Mouse (Mus musculus) urinary bladder, postnatal 4 days (tissue): Measurements from ENCODE around the gene Mgarp.
"Not testable (repeated sequence)": the region's sequence is repeated elsewhere in the genome, so short reads cannot be mapped to it uniquely, and the experiment has no call there.

Source experiments
- DNase-seq, 2 experiments: peaks; one replicate each; pipeline ENCODE4 v3.0.0; 2021 to 2022; ENCODE audit warnings: low spot score in 2 of 2

The Mgarp gene

DNA sequence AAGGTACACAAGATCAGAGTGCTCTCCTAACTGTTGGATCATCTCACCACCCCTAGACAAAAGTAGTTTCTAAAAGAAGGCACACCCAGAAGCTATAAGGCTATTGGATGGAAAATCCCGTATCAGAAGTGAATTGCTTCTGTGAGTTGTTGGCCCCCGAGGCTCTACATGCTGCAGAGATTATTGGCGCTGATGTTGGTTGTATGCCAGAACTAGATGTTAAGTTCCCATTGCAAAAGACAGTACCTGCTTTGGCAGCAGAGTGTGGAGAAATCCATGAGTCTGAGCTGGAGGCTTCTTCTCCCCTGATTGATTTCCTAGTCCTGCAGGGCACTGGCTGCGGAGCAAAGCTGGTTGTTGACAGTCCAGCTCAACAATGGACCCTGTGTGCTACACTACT lies 28.5 kb downstream of the Mgarp start:
- no peak for DNase-seq

DNA sequence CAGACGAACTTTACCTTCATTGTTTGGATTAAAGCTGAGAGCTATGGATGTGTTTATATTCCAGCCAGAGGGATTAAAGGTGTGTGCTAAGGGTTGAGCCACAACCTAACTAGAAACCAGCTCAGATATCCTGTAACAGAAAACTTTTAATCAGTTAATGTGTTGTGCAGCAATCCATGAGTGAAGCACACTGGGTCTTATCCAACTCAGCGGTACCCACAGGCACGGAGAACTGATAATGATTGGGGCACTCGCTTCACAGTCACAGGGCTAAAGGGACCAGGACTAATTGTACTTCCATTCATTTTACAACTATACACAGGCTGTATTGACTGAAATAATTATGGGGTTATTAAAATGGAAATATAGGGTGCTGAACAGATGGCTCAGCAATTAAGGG lies 29.6 kb downstream of the Mgarp start:
- DNase-seq: no peak

DNA sequence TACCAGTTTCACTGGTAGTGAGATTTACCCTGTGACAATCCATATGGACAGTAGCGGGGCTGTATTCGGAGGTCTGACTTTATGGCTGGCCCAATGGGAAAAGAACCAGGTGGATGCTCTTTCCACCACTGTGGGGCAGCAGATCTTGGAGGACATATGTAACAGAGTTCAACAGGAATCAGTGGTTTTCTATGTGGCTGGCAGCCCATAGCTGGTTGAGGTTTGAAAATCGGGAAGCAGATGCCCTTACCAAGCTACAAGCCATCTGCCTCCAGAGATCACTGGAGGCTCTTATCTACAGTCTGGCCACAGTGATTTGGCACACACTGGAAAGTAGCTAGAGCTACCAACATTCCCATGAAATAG lies 31.0 kb downstream of the Mgarp start:
- no peak for DNase-seq

DNA sequence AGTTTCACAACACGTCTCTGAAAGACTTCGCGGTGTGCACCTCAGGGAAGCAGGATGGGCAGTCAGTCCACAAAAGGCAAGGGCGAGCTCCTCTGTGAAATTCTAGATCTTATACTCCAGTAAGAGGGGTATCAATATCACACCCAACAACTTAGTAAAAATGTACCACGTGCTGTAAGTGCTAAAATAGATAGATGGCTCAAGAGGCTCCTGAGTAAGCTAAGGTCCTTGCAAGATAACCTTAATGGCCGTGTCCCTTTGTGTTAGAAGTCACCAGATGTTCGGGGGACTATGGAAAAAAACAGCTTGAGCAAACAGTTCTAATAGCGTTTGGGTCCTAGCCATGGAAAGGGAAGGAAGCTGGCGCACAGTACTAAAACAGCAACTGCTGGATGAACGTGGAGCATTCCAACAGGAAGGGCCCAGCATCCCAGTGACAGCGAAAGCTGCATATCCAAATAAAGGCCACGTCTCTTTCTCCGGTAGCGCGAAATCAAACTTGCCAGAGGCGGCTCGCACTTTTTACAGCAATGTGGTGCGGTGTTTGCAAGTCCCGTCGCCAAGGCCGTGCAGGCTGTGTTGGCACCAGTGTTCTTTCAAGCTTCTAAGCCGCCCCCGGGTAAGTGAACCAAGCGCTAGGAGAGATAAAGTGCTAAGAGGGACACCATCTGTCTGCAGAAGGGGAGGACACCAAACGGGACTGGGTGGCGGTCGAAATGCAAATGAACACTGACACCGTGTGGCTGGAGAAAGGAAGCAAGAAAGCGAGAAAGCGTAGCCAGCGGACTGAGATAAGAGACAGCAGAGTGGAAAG lies 31.6 kb downstream of the Mgarp start:
- peak; percentile 71 to 75 for DNase-seq

DNA sequence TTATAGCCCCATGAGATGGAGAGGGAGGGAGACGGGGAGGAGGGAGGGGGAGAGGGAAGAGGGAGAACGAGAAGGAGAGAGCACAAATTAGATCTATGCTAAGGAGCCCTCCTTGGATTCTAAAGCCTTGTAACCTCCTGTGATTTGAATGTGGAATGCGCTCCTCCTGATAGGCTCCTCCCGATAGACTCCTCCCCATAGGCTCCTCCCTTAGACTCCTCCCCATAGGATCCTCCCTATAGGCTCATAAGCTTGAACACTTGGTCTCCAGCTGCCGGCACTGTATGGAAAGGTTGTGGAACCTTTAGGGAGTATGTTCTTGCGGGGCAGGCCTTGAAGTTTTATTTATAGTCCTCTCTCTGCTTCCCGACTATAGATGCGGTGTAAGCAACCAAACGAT lies 35.5 kb downstream of the Mgarp start:
- no peak for DNase-seq

DNA sequence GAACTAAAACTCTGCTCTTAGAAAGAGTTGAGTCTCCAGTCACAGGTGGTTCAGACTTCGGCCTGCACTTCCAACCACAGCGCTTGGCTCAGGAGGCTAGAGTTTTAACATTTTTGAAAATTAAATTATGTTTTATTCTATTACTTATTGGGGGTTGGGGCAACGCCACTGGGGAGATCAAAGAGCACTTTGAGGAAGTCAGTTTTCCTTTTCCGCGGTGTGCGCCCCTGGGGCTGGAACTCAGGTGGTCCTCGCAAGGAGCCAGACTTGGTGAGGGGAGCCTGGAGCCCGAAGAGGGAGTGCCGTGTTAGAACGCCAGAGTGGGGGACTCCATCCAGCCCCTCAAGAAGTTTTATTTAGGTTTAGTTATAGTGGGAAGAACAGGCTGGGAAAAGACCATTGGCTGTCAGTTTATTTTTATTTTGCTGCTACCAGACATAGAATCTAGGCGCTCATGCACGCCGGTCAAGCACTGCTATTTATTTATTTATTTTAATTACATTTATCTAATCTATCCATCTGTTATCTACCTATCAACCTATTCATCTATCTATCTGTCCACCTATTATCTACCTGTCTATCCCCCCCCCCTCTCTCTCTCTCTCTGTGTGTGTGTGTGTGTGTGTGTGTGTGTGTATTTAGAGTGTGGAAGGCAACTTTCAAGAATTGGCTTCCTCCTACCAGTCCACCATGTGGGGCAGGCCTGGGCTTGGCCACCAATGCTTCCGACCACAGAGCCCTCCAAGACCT lies 36.8 kb downstream of the Mgarp start:
- no peak for DNase-seq

DNA sequence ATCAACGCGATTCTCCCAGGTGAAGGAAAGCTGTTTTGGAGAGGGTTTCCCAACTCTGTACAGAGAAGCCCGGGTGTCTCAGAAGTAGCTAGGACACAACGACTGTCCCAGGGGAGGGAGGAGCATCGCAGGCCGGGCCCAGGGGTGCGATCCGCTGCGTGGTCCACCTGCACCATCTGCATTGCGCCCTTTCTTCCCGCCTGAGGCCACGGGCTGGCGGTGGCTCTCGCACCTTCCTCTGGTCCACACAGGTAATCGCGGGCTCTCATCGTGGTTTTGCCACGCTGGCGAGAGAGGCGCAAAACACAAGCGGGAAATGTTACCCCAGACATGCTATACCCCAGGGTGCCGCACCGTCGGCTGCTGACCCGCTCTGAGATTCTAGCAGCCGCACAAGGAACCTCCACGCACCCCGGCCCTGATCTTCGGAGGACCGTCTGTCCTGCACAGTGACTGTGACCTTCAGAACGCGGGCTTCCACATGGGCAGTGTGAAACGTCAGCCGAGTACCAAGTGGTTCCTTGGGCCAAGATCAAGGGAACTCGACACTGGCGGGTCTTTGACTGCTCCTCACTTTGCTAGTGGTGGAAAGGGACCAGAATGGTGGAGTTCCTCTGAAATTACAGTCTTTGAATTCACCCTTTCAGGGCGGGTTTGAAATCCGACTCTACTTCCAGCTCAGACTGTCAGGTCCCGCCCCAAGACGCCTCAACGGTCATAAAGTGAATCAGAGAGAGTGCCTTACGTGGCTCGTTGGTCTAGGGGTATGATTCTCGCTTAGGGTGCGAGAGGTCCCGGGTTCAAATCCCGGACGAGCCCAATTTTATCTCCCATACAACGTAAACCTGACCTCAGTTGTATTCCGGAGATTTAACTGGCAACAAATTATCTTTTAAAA lies 37.6 kb downstream of the Mgarp start:
- peak; percentile 64 to 83 for DNase-seq

DNA sequence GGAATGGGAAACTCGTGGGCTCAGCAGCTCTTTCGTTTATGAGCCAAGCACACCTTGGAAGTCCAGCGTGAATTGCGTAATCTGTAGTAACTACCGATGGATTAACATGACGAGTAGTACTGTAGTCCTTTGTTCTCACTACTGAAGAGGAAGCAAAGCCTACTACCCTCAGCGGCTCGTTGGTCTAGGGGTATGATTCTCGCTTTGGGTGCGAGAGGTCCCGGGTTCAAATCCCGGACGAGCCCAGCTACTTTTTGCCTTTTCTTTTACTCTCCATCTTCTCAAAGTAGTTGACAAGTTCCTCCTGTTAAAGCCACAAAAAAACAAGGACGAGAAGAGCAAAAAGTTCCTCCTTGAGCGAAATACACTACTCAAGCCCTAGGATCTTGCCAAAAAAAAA lies 38.4 kb downstream of the Mgarp start:
- peak; percentile 33 to 74 for DNase-seq

DNA sequence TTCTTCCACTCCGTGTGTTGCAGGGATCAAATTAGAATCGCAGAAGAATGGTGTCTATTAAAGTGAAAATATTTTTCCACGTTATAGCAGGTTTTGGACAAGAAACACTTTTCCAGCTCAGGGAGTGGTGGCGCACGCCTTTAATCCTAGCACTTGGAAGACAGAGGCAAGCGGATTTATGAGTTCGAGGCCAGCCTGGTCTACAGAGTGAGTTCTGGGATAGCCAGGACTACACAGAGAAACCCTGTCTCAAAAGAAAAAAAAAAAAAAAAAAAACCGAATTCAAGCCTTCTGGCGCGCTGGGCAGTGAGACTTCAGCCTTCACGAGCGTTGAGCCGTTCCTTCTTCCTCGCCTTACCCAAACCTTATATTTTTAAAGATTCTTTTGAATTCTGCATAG lies 38.9 kb downstream of the Mgarp start:
- no peak for DNase-seq

DNA sequence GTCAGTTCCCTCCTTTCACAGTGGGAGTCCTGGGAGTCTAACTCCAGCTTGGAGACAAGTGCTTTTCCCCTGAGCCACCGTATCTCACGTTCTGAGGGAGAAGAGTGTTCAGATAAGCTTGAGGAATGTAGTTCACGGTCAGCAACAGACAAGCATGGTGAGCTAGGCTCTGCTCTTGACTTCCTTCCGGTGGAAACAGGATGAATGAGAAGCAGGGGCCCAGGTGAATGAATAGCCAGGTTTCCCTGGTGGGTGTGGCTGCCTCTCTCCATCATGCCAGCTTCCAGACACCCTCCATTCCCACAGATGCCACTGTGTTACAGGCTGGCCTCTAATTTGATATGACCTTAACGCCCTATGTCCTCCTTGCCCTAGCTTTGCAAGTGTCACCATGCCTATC lies 39.5 kb downstream of the Mgarp start:
- no peak for DNase-seq

DNA sequence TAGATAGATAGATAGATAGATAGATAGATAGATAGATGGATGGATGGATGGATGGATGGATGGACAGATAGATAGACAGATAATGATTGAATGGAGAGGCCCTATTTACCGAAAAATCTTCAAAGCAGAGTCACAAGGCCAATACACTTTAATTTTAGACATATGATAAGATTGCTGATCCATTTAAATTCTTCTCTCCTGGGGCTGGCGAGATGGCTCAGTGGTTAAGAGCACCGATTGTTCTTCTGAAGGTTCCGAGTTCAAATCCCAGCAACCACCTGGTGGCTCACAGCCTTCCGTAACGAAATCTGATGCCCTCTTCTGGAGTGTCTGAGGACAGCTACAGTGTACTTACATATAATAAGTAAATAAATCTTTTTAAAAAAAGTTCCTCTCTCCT lies 41.6 kb downstream of the Mgarp start:
- DNase-seq: not testable (repeated sequence)

DNA sequence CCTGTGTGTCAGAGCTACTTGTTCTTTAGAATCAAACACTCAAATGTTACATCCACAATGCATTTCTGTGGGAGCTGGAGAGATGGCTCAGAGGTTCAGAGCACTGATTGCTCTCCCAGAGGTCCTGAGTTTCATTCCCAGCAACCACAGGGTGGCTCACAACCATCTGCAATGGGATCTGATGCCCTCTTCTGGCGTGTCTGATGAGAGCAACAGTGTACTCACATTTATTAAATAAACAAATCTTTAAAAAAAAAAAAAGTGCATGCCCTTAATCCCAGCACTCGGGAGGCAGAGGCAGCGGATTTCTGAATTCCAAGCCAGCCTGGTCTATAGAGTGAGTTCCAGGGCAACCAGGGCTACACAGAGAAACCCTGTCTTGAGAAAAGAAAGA lies 42.5 kb downstream of the Mgarp start:
- DNase-seq: no peak

DNA sequence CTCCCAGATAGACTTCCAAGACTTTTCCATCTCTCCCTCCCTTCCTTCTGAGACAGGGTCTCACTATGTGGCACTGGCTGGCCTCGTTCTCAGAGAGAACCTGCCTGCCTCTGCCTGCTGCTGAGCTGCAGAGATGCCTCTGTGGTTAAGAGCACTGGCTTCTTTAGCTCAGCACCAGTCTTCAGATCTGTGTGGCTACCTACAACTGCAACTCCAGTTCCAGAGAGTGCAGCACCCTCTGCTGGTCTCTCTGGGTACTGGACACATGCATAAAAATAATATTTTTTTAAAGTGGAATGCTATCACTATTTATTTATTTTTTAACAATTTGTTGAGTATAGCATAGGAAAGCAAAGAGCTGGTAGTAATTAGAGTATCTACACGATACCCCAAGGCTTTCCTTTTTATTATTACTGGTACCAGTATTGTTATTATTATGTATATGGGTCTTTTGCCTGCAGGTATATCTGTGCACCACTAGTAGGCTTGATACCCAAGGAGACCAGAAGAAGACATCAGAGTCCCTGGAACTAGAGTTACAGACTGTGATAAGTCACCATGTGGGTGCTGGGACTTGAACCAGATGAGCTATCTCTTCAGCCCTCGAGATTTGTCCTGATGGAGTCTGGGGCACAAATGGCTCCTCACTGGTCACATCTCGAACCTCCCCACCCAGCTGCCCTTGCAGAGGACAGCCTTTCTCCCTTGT lies 43.1 kb downstream of the Mgarp start:
- DNase-seq: no peak

DNA sequence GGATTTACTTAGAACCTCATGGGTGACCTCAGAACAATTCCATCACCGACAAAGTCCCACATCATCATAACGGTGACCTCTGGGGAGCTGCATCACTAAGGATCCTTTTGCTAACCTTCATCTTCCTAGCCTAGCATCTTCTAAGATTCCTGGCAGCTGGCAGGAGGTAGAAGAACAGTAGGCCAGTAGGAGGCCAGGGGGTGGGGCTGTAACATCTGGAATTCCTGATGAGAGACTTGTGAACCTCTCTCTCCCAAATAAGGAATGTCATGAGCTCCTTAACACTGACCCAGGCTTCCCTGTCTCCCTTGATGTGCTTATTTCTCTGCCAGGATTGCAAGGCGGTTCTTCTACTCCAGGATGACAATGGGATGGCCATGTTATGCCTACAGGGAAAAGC lies 45.7 kb downstream of the Mgarp start:
- DNase-seq: no peak

DNA sequence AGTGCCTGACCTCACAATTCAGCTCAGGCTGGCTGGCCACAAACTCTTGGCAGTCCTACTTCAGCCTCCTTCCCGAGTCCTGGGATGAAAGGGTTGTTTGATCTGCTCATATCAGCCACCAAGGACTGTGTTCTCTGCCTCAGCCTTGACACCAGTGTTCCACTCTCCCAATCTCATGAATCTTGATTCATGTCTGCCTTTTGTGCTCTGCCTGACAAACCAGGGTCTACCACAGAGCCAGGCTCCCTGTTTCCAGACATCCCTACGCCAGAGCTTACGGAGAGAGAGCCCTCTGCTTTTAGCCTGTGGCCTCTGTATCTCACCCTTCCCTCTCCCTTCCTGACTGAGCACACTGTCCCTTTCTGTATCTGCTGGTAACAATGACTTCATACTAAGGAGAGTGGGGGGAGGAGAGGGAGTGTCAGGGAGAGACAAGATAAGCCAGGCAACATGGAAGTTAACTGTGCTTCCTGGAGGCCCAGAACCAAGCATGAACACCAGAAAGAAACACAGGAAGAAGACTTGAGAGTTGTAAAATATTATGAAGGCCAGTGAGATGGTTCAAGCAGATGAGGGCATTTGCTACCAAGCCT lies 47.8 kb downstream of the Mgarp start:
- DNase-seq: no peak

DNA sequence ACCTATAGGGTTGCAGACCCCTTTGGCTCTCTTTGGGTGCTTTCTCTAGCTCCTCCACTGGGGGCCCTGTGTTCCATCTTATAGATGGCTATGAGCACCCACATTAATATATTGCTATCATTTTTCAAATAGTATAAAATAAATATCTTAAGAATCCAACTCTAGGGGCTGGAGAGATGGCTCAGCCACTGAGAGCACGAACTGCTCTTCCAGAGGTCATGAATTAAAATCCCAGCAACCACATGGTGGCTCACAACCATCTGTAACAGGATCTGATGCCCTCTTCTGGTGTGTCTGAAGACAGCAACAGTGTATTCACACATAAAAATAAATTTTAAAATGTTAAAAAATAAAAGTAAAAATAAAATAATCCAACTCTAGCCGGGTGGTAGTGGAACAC lies 51.5 kb downstream of the Mgarp start:
- DNase-seq: not testable (repeated sequence)

DNA sequence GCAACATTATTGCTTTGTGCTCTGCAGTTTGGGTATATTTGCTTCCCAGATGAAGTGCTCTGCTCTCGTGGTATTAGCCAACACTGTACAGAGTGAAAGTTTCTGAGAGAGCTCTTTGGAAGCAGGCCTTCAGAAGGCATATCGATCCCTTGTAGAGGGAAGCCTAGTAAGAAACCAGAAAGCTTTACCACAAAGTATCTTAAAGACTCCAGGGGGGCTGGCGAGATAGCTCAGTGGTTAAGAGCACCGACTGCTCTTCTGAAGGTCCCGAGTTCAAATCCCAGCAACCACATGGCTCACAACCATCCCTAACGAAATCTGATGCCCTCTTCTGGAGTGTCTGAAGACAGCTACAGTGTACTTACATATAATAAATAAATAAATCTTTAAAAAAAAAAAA lies 52.4 kb downstream of the Mgarp start:
- not testable (repeated sequence) for DNase-seq

DNA sequence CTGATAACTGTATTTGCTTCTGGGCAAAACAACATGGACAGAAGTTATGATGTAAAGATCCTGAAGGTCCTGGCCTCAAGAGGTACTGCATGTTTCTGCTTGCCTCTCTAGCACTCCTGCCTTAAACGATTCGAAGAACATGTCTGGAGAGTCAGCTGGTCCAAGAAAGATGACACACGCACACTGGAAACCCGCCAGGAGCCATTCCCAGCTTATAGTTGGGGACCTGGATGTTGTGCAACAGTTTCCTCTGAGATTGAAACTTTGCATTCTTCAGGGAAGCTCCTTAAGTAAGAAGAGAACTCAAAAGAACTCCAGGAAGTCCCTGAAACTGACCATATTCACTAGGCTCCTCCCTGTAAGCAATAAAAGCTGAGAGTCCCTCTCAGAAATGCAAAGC lies 53.3 kb downstream of the Mgarp start:
- no peak for DNase-seq

DNA sequence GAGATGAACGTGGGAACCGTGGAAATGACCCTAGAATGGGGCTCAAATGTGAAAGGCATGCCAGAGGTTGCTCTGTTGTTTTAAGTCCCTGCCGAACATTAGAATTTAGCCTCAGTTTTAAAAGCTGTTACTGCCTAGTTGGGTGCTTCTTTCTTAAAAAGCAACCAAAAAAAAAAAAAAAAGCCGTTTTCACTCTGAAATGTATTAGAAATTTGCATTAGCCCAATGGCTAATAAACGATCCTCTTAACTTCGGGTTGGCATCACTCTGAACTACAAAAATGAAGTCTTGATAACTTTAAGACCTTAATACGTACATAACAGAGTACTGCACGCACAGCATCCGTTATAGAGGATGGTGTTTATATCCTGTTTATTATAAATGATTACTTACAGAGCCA lies 54.4 kb downstream of the Mgarp start:
- no peak for DNase-seq

DNA sequence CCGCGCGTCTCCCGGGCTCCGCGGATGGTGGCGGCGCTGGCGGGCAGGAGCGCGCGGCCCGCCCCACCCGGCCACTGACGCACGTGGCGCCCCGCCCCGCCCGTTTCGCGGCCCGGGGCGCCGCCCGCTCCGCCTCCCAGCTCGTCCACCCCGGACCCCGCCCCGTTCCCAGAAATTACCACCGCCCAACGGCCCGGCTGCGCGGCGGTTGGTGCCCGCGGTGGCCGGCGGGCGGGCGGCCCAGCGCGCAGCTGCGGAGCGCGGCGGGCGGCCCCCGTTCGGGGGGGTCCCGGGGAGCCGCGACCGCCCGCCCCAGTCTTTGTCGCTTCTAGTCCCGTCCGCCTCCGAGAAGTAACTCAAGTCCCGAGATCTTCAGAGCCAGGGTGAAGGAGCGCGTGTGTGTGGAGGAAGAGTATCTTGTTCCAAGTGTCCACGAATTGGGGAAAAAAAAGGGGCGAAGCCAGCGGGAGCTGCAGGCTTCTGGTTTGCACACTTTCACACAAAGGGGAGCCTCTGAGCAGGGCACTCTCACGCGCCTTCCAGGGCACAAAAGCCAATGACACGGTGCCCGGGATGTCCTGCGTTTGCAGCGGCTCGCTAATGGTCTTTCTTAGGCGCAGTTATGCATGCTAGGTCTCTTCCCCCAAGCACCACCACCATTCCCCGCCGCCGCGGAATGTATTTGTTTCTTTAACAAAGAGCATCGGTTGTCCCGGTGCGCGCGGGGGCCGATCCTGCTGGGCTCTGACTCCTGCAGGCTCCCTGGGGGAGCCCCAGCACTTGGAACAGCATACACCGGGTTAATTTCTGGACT lies 55.1 kb downstream of the Mgarp start:
- DNase-seq: peak; percentile 84 to 86
